Mouse (Mus musculus) regulatory T cell (primary cell): ENCODE data around the gene Srgap3.

ENCODE experiments used
- in situ Hi-C: fragments of 300-600 bp; cut with MboI, MseI; formaldehyde crosslinking; loops from one replicate; pipeline ENCODE4 v1.15.1; 2025; ENCODE audit warnings: high pct_unique_total_duplicates

Gene Srgap3

GRCm38 (mm10) chr6:112688033-112688432, 259.0 kb downstream of the Srgap3 start:
- in situ Hi-C loops = no loop called here

- in situ Hi-C loops = no loop called here
Observed at GRCm38 (mm10) chr6:112686485-112686884, 260.6 kb downstream of the Srgap3 start.

- in situ Hi-C loops = no loop called here
Observed at GRCm38 (mm10) chr6:112684065-112684464, 263.0 kb downstream of the Srgap3 start.
